Mouse (Mus musculus): ENCODE results near the gene Chic1. TPM values are rescaled to one million over a fixed set of nuclear protein-coding genes. Genes with fewer than 3 reads are reported as not detected.

Chic1 gene
- polyA plus RNA-seq, 1 experiment = 9.8 TPM

DNA sequence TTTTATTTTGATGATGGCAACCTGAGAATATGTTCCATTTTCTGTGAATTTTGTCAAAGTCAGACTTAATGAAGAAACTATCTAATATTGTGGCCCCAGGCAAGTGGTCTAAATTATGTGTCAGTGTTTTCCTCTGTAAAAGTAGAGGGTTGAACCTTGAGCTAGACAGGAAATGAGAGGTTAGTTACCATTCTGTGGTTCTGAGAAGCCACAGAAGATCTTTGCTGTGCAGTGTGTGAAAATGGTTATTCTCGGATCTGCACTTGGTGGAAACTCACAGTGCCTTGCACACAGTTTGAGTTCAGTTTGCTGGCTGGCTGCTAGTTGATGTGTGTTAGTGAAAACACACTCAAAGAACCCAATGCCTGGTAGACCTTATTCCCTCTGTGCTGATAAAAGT lies 37.6 kb downstream of the Chic1 start:
- H3K27ac ChIP-seq (ENCODE audit: insufficient read depth, low read length) = no peak overlapping the region
- no peak overlapping the region for H3K4me3 ChIP-seq (ENCODE audit: low read depth, low read length)
- H3K9me3 ChIP-seq (replicated peaks; ENCODE audit: control insufficient read depth, insufficient read depth, low read length, poor library complexity, severe bottlenecking) = no peaks in the 10 kb centered on the region
- TF ChIP-seq POLR2A (IDR thresholded peaks at IDR 0.05; ENCODE audit: insufficient read depth, low read length) (no peak), CTCF (IDR thresholded peaks at IDR 0.05; ENCODE audit: low read depth, low read length) (no peak), EP300 (IDR thresholded peaks at IDR 0.05; ENCODE audit: insufficient read depth, low read depth, low read length) (no peak)
- no peak overlapping the region for H3K9ac ChIP-seq (ENCODE audit: low read depth, poor library complexity, severe bottlenecking)
- no peaks in the 10 kb centered on the region for H3K27me3 ChIP-seq (ENCODE audit: control insufficient read depth, insufficient read depth, low read length, poor library complexity, severe bottlenecking)
- no peaks in the 10 kb centered on the region for H3K4me1 ChIP-seq (ENCODE audit: control insufficient read depth, insufficient read depth, low read length)
- H3K36me3 ChIP-seq (ENCODE audit: control insufficient read depth, insufficient read depth, low read length, poor library complexity, severe bottlenecking) = no peaks in the 10 kb centered on the region; the same call in 1 of the 2 replicates

DNA sequence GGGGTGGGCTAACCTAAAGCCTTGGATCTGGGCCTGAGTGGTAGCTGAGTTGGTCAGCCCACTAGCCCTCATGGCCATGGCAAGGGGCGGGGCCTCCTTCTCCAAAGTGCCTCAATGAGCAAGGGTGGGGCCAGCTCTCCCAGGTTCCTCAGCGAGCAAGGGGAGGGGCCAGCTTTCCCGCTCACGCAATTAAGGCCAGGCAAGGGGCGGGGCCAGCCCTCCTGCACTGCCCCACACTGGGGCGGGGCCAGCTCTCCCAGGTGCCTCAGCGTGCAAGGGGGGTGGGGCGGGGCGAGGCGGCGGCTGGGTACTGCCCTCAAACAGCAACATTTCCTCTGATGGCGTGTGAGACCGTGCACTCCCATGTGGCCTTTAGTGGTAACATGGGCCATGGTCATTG lies 48.7 kb downstream of the Chic1 start:
- H3K4me1 ChIP-seq (ENCODE audit: control insufficient read depth, insufficient read depth, low read length) = no peaks in the 10 kb centered on the region
- no peaks in the 10 kb centered on the region for H3K27me3 ChIP-seq (ENCODE audit: control insufficient read depth, insufficient read depth, low read length, poor library complexity, severe bottlenecking)
- TF ChIP-seq CTCF (IDR thresholded peaks at IDR 0.05; ENCODE audit: low read depth, low read length) (no peak), POLR2A (IDR thresholded peaks at IDR 0.05; ENCODE audit: insufficient read depth, low read length) (peak; percentile 60)
- no peaks in the 10 kb centered on the region for H3K9me3 ChIP-seq (replicated peaks; ENCODE audit: control insufficient read depth, insufficient read depth, low read length, poor library complexity, severe bottlenecking)
- peak overlapping the region; percentile 55 for H3K9ac ChIP-seq (ENCODE audit: low read depth, poor library complexity, severe bottlenecking)
- H3K27ac ChIP-seq (ENCODE audit: insufficient read depth, low read length) = peak overlapping the region; percentile 77
- no peaks in the 10 kb centered on the region for H3K36me3 ChIP-seq (ENCODE audit: control insufficient read depth, insufficient read depth, low read length, poor library complexity, severe bottlenecking)
- peak overlapping the region; percentile 89 for H3K4me3 ChIP-seq (ENCODE audit: low read depth, low read length)

DNA sequence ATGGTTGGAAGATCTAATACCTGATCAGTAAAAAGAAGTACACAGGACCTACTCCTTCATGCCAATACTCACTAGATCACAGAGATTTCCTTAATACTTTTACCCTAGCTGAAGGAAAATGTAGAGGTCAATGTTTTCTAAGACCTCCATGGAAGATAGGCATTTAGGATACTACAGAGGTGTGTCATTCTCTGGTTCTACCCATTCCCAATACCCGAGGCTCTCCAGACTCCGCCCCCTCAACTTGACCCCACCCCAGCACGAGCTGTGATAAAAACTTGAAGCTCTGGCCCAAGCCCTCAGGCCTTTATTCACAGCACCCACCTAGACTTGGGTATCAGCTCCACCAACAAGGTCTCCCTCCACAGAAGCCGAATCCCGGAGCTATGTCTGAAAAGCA lies 57.9 kb downstream of the Chic1 start, which contains the start of gene Tsx:
Tsx (plus strand) TSS at position 301 of the 400 bp plus-strand sequence.
- Histone ChIP-seq H3K4me1 (ENCODE audit: control insufficient read depth, insufficient read depth, low read length) (no peaks in the 10 kb centered on the region), H3K27me3 (ENCODE audit: control insufficient read depth, insufficient read depth, low read length, poor library complexity, severe bottlenecking) (no peaks in the 10 kb centered on the region), H3K9ac (ENCODE audit: low read depth, poor library complexity, severe bottlenecking) (no peak within 1 kb of the TSS), H3K27ac (ENCODE audit: insufficient read depth, low read length) (no peak within 1 kb of the TSS), H3K36me3 (ENCODE audit: control insufficient read depth, insufficient read depth, low read length, poor library complexity, severe bottlenecking) (no peaks in the 10 kb centered on the region), H3K9me3 (replicated peaks; ENCODE audit: control insufficient read depth, insufficient read depth, low read length, poor library complexity, severe bottlenecking) (no peaks in the 10 kb centered on the region), H3K4me3 (ENCODE audit: low read depth, low read length) (no peak within 1 kb of the TSS)
- TF ChIP-seq POLR2A (IDR thresholded peaks at IDR 0.05; ENCODE audit: insufficient read depth, low read length) = no peak
- no peak for TF ChIP-seq CTCF (IDR thresholded peaks at IDR 0.05; ENCODE audit: low read depth, low read length)
- TF ChIP-seq EP300 (IDR thresholded peaks at IDR 0.05; ENCODE audit: insufficient read depth, low read depth, low read length) = no peak

DNA sequence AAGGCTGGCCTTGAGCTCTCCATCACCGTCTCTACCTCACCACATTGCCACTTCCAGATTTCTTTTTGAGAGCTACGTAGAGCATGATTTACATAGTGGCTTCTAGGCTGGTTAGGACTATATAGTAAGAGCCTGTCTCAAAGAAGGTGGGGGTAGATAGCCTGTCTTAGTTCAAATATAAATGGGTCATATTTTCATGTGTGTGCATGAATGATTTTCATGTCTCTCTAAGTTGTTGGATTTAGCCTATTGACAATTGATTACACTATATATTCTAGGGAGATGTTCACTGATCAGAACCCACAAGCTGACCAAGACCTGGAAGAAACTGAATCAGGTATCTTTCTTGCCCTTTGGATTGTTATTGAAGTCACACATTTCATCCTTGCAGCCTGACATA lies 65.4 kb downstream of the Chic1 start, which contains the start of gene Gm26992:
Gm26992 (plus strand) TSS at position 301 of the 400 bp plus-strand sequence.
- TF ChIP-seq CTCF (IDR thresholded peaks at IDR 0.05; ENCODE audit: low read depth, low read length) (no peak), POLR2A (IDR thresholded peaks at IDR 0.05; ENCODE audit: insufficient read depth, low read length) (no peak), EP300 (IDR thresholded peaks at IDR 0.05; ENCODE audit: insufficient read depth, low read depth, low read length) (no peak)
- H3K9me3 ChIP-seq (replicated peaks; ENCODE audit: control insufficient read depth, insufficient read depth, low read length, poor library complexity, severe bottlenecking) = no peaks in the 10 kb centered on the region
- H3K9ac ChIP-seq (ENCODE audit: low read depth, poor library complexity, severe bottlenecking) = no peak within 1 kb of the TSS
- no peaks in the 10 kb centered on the region for H3K36me3 ChIP-seq (ENCODE audit: control insufficient read depth, insufficient read depth, low read length, poor library complexity, severe bottlenecking)
- no peak within 1 kb of the TSS for H3K4me3 ChIP-seq (ENCODE audit: low read depth, low read length)
- no peaks in the 10 kb centered on the region for H3K27me3 ChIP-seq (ENCODE audit: control insufficient read depth, insufficient read depth, low read length, poor library complexity, severe bottlenecking)
- H3K4me1 ChIP-seq (ENCODE audit: control insufficient read depth, insufficient read depth, low read length) = no peaks in the 10 kb centered on the region
- no peak within 1 kb of the TSS; the same call in 1 of the 2 replicates for H3K27ac ChIP-seq (ENCODE audit: insufficient read depth, low read length)

DNA sequence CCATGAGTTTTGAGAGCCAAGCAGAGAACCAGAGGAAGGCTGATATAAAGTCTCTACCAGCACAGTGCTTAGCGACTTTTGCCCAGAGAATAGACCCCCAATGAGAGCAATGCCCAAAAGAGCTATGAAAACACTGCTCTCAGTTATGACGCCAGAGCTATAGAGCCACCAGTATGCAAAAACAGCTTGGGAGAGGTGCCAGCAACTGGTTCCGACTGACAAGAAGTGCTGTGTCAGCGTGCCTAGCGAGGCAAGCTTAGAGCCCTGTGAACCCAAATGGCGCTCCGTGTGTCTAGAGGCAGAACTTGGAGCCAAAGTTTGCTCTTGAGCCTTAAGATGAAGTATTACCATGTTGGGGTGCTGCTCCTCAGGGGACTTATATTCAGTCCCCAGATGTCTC lies 71.4 kb downstream of the Chic1 start:
- H3K9me3 ChIP-seq (replicated peaks; ENCODE audit: control insufficient read depth, insufficient read depth, low read length, poor library complexity, severe bottlenecking) = no peaks in the 10 kb centered on the region
- H3K36me3 ChIP-seq (ENCODE audit: control insufficient read depth, insufficient read depth, low read length, poor library complexity, severe bottlenecking) = no peaks in the 10 kb centered on the region
- no peaks in the 10 kb centered on the region for H3K4me1 ChIP-seq (ENCODE audit: control insufficient read depth, insufficient read depth, low read length)
- no peak overlapping the region; the same call in 1 of the 2 replicates for H3K27ac ChIP-seq (ENCODE audit: insufficient read depth, low read length)
- H3K9ac ChIP-seq (ENCODE audit: low read depth, poor library complexity, severe bottlenecking) = no peak overlapping the region; the same call in 1 of the 2 replicates
- H3K27me3 ChIP-seq (ENCODE audit: control insufficient read depth, insufficient read depth, low read length, poor library complexity, severe bottlenecking) = no peaks in the 10 kb centered on the region
- no peak overlapping the region for H3K4me3 ChIP-seq (ENCODE audit: low read depth, low read length)
- TF ChIP-seq CTCF (IDR thresholded peaks at IDR 0.05; ENCODE audit: low read depth, low read length) = no peak
- TF ChIP-seq EP300 (IDR thresholded peaks at IDR 0.05; ENCODE audit: insufficient read depth, low read depth, low read length) = no peak
- TF ChIP-seq POLR2A (IDR thresholded peaks at IDR 0.05; ENCODE audit: insufficient read depth, low read length) = no peak

DNA sequence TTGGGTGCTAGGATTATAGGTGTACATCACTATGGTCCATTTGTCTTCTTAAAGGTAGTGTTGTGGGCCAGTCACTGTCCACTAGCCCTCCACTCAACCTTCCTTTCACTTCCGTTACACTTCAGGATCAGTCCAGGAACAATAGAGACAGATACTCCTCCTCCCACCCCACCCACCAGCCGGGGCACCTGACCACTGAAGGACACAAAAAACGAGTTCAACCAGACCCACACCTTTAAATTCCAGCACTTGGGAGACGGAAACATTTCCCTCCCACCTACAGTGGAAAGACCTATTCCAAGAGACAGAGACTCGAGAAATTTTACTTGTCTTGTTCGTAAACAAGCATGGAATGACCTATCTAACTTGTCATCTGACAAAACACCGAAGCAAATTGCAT lies 76.0 kb downstream of the Chic1 start:
- Histone ChIP-seq H3K9me3 (replicated peaks; ENCODE audit: control insufficient read depth, insufficient read depth, low read length, poor library complexity, severe bottlenecking) (no peaks in the 10 kb centered on the region), H3K9ac (ENCODE audit: low read depth, poor library complexity, severe bottlenecking) (no peak overlapping the region), H3K4me1 (ENCODE audit: control insufficient read depth, insufficient read depth, low read length) (no peaks in the 10 kb centered on the region), H3K27me3 (ENCODE audit: control insufficient read depth, insufficient read depth, low read length, poor library complexity, severe bottlenecking) (no peaks in the 10 kb centered on the region), H3K36me3 (ENCODE audit: control insufficient read depth, insufficient read depth, low read length, poor library complexity, severe bottlenecking) (no peaks in the 10 kb centered on the region), H3K27ac (ENCODE audit: insufficient read depth, low read length) (peak overlapping the region; percentile 76), H3K4me3 (ENCODE audit: low read depth, low read length) (no peak overlapping the region; the same call in 1 of the 2 replicates)
- TF ChIP-seq CTCF (IDR thresholded peaks at IDR 0.05; ENCODE audit: low read depth, low read length) (no peak), EP300 (IDR thresholded peaks at IDR 0.05; ENCODE audit: insufficient read depth, low read depth, low read length) (peak; percentile 80)
